Mouse (Mus musculus): ENCODE measurements around the gene Tm4sf5.

DNA sequence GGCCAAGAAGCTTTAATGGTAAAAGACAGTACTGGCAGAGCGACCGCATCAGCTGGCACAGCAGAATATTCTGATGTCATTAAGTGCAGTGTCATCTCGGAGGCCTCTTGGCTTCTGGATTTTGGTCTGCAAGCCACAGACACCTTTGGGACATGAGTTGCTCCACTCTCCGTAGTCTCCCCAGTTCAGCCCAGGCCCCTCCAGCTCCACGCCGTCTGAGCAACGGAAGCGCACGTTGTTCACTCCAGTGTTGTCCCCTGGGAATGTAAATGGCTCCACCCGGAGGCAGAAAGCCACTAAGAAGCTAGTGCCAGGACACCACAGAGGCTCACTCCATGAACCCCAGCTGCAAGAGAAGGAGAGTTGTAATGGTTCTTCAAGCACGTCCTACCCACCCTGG is 8.5 kb downstream of the Tm4sf5 start:
- TF ChIP-seq CTCF (IDR thresholded peaks at IDR 0.05; ENCODE audit: low read depth) (peak; percentile 23; the same call in 1 of the 2 replicates), EP300 (optimal IDR thresholded peaks at IDR 0.05) (no peak)

Data from stomach, postnatal 0 days (tissue).